Mouse (Mus musculus) layer of hippocampus, postnatal 36 days (tissue): ENCODE measurements around the gene Atp6v1g2. TPM values are rescaled to one million over a fixed set of nuclear protein-coding genes. Genes with fewer than 3 reads are reported as not detected.

ENCODE experiments used
- DNase-seq, 2 experiments: peaks; one replicate each; pipeline ENCODE4 v3.0.0; 2022
- total RNA-seq, 2 experiments: library from RNA; stranded (reverse); gene quantifications; 2 replicates each; pipeline ENCODE4 v1.2.3; 2021

The Atp6v1g2 gene
- total RNA-seq: 100 to 1,000 TPM; 602 to 647 TPM

DNA sequence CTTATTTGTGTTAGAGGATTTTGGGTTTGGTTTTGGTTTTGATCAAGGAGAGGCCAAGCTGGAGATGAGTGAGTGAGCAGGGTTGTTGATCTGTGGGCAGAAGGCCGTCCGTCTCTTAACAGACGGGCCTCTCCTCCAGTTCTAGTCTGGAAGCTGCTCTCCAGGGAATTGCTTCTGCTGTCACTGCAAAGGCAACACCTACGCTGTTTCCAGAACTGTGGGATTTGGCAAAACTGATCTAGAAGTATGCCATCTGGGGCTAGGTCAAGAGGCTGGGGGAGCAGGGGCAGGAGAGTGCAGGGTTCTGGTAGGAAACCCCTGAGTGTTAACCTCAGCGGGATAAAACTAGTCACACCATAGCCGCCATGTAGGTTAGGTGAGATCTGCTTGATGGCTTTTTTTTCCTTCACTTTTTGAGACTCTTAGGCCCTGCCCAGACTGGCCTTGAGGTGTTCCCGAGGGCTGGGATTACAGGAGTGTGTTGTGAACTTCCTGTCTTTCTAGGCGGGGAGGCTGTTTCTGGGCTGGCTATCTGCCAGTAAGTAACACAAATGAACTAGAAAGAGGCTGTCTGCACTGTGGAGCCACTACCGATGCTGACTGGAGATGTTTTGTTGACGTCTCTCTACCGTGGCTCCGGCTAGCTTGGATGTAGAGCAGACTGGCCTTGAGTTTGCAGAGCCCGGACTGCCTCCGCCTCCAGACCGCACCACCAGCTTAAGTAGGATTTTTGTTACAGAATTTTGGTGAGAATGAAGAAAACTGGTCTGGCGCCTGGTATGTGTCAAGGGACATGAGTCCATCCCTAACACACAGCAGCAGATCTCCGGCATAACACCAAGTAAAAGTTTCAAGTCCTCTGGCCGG is at the start of gene Atp6v1g2:
Atp6v1g2 (plus strand) TSS at position 547 of the 867 bp plus-strand sequence.
- DNase-seq: no peak

DNA sequence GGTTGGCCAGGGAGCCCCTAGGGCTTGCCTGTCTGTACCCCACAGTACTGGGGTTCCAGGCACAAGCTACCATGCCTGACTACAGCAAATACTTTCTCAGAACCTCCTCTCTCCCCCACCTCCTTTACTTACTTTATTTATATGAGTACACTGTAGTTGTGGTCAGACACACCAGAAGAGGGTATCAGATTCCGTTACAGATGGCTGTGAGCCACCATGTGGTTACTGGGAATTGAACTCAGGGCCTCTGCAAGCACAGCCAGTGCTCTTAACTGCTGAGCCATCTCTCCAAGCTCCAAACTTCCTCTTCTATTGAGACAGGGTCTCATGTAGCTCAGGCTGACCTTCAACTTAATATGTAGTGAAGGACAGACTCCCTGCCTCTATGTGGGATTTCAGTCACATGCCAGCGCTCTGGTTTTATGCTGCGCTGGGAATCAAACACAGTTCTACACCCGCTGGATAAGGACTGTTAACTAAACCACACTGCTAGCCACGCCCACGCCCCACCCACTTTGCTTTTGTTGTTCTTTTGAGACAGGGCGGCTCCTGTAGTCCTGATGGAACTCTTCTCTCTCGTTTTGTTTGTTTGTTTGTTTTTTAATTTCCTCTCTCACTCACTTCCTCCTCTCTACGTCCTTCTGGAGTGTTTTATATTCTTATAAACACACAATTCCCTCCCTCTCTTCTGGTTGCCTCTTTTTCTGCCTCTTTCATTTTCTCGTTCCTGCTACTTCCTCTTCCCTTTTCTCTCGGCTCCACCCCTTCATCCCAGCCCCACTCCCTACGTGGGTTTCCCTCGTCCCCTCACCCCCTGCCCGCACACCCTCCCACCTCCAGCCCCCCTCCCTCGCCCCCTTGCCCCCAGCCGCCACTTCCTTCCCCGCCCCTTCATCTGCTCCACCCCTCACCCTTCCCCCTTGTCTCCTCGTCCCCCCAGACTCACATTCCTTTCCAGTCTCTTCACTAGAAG is 47.5 kb upstream of the Atp6v1g2 start:
- DNase-seq: no peak

DNA sequence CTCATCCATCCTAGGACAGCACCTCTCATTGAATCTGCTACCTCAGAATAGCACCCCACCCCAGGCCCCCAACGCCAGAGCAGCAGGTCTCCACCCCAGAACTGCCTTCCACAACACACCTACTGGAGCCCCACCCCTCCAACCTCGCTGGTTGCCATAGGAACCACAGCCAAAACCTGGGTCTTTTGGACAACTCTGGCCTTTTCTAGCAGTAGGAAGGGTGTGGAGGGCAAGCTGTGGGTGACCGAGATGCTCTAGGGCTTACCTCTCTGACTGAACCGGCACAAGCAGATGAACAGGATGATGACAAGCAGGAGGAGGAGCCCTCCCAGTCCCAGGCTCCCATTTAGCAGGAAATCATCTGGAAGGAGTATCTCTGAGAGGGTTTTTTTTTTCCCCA is 46.8 kb upstream of the Atp6v1g2 start:
- no peak for DNase-seq

DNA sequence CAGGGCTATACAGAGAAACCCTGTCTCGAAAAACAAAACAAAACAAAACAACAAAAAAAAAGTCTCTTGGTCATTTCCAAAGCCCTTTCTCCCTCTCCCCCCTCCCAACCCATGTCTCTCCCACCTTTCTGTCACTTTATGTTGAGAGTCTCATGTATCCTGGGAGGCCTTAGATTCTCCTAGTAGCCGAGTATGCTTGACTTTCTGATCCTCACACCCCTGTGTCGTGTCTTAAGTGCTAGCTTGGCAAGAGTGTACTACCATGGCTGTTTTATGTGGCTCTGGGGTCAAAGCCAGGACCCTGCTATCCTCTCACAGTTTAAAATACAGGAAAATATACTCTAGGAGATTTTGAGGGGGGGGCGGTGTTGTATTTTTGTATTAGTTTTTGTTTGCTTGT is 46.1 kb upstream of the Atp6v1g2 start:
- DNase-seq: no peak

DNA sequence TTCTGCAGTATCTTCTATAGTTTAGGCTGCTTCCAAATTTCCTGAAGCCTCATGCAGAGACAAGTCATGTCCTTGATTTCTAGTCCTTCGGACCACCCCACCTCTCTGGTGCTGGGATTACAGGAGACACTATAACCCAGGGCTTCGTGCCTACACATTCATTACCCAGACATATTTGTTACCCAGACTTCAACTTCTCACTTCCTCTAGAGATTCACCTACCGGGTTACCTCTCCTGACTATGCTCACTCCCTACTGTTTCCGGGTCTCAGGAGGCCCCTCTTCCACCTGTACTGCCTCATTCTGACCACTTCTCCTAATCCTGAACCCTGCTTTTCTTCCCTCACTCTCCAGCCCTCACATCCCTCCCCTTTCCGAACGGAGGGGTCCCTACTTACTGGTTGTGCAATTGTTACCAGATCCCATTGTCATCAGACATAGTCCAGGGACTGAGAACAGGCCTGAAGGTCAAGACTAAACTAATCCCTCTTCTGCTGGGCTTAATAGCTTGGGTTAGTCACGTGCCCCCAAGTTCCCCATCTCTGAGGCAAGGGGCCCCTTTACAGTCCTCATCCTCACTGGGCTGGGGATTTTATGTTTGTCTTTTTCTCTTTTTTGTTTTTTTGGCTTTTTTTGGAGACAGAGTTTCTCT is 45.4 kb upstream of the Atp6v1g2 start, which contains the start of gene Lst1:
Lst1 (minus strand) TSS at position 481 of the 652 bp plus-strand sequence.
- DNase-seq: no peak

DNA sequence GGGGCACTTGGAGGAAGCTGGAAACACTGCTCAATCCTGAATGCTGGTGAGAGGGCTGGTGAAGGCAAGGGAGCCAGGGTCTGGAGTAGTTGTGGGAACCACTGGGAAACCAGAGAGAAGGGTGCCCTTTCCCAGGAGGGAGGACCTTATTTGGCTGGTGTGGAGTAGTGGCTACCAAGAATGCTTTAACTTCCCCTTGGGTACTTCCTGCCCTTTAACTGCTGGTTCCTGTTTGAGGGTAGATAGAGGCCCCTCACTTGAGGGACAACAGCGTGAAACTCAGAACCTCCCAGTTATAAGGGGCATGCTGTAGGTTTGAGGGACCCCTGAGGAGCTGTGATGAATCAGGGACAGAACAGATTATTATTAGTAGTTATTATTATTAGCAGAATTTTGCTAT is 44.3 kb upstream of the Atp6v1g2 start:
- DNase-seq: no peak

DNA sequence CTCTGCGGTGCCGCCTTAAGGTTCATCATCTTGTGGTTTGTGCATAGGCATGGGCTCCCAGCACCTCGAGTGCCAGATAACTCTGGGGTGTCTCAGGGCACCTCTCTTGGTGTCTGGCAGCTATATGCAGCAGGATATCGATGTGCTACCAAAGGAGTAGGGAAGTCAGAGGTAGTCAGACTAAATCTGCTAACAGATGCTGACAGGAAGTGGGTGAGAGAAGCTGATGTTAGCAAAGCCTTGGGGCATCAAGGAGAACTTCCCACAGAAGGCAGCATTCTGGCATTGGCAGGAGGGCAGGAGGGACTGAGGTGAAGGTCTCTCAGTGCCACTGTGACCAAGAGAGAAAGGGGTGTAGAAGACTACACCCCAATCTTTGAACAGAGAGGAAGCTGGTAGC is 43.4 kb upstream of the Atp6v1g2 start:
- no peak for DNase-seq

DNA sequence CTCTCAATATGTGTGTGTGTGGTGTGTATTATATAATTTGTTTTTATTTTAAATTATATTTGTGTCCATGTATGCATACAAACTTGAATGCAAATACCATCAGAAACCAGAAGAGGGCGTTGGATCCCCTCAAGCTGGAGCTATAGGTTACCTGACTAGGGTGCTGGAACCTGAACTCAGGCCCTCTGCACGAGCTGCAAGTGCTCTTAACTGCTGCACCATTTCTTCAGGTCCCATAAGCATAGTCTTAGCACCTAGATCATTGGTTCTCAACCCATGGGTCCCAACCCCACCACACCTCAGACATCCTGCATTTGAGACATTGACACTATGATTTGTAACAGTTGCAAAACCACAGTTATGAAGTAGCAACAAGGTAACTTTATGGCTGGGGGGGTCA is 41.7 kb upstream of the Atp6v1g2 start:
- no peak for DNase-seq

DNA sequence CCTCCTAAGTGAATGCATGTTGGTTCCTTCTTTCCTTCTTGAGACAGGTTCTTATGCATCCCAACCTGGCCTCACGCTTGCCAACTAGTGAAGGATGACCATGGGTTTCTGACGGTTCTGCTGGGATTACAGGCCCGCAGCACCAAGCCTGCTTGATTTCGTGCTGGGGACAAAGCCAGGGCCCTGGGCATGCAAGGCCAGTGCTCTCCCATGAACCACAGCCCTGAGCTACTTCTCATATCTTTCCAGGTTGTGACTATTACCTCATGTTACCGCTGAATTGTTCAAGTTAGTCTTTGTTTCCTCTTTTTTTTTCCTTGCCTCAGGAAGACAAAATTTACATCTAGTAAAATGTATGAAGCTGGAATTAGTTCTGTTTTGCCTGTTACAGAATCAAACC is 40.5 kb upstream of the Atp6v1g2 start:
- DNase-seq: no peak

DNA sequence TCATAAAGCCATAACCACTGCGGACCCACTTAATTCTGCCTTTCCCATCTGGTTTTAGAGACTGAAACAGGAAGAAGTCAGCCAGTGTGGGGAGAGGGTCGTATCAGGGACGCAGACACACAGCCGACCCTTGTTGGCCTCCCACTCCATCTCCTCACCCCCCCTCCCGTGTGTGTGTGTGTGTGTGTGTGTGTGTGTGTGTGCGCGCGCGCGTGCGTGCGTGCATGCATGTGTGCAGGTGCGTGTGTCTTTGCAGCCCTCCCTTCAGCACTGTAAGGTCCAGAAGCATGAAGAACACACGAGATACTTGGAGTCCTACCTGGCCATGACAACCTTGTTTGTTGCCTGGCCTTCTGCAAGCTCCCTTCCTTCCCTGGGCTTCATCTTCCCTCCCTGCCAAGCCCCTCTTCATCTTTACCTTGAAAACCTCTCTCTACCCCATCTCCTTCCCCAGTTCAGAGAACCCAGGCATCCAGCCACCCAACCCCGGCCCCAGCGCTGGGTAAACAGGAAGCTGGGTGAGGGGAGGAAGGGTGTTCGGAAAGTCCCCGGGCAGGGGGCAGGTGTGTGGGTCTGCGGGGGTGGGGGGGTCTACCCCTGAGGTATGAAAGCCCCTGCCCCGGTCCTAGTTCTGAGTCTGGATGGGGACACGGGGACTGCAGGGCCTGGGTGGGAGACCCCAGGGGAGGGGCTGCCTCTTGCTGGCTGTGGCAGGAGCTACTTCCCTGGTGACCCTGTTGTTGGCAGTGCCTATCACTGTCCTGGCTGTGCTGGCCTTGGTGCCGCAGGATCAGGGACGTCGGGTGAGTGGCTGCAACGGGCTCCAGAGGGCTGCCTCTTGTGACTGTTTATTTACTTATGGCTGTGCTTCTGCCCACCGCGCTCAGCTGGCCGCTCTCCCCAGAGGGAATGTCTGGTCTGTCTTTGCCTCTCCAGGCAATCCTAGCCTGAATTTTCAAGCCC is 39.3 kb upstream of the Atp6v1g2 start, which contains the start of gene Ltb:
Ltb (plus strand) TSS at position 559 of the 963 bp plus-strand sequence.
- no peak for DNase-seq

DNA sequence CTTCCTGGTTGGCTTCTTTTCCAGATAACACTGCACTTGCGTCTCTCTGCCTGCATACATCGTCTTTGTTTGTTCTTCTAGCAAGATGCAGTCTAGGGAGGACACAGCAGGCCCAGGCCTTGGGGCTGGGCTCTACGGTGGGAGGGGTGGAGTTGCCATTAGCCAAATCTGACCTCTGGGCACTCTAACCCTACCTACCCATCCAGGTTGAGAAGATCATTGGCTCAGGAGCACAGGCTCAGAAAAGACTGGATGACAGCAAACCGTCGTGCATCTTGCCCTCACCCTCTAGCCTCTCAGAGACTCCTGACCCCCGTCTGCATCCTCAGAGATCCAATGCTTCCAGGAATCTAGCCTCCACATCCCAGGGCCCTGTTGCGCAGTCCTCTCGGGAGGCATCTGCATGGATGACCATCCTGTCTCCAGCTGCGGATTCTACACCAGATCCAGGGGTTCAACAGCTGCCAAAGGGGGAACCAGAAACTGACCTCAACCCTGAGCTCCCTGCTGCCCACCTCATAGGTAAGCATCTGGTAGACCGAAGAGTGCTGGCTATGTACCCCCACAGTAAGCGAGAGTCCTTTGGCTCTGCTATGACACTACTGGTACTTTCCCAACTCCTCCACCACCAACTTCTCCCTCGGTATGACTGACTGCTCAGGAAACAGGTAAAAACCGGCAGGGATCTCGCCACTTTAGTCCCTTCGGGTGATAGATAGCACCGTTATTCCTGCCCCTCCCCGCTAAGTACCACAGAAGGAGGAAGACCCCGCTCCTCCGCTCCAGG is 38.4 kb upstream of the Atp6v1g2 start:
- no peak for DNase-seq

DNA sequence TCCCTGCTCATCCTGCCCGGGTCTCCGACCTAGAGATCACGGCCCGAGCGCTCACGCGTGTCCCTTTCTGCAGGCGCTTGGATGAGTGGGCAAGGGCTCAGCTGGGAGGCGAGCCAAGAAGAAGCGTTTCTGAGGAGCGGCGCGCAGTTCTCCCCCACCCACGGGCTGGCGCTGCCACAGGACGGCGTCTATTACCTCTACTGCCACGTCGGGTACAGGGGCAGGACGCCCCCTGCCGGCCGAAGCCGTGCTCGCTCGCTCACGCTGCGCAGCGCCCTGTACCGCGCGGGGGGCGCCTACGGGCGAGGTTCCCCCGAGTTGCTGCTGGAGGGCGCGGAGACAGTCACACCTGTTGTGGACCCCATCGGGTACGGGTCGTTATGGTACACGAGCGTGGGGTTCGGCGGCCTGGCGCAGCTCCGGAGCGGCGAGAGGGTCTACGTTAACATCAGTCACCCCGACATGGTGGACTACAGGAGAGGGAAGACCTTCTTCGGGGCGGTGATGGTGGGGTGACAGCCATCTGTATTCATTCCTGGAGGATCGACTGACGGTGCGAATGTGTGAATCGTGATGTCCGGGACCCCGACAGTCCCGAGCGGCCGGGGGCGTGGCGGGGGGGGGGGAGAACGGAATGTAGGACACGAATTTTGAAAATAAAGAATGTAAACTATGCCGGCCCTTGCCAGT is 37.7 kb upstream of the Atp6v1g2 start:
- peak; percentile 67 to 74 for DNase-seq

DNA sequence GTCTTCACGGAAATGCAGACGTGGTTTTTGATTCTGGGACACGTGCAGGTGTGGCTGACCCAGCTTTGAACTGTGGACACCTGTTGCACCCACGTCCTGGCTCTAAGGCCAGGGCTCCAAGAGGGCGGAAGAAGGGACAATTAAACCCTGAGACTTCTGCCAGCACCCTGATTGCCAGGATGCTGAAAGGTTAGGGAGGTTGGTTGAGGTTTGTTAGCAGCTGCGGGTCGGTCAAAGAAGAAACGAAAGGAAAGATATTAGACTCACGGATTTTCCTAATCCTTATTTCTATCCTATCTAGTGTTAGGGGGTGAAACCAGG is 37.2 kb upstream of the Atp6v1g2 start:
- no peak for DNase-seq

DNA sequence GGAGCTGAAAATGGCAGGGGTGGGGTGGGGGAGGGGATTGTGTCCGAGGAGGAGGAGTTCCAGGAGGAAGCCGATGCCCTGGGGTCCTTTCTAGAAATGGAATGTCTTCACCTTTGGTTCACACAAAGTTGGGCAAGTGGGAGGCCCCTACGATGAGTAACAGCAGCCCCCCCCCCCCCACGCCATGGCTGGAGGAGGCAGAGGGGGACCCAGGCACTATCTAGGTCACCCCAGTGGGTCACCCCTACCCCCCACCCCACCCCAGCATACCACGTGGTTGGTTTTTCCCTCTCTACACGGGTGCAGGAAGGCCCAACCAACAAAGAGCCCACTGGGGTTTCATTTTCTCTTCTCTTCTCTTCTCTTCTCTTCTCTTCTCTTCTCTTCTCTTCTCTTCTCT is 36.3 kb upstream of the Atp6v1g2 start:
- no peak for DNase-seq

DNA sequence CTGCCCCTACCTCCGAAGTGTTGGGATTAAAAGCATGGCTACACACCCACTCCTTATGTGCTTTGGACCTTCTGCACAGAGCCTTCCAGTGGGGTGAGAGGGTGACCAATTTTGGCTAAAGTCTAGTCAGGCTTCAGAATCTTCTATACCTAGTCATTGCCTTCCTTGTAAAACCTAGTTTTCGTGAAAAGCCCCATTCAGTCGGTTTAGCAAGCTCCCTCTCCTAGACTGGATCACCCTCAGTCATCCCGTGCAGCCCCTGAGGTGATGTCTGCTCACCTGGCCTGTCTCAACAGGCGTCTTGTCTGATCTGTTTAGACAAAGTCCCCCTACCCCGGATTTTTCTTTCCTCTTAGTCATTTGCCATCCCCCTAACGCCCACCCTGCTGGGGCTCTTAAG is 35.4 kb upstream of the Atp6v1g2 start:
- no peak for DNase-seq

DNA sequence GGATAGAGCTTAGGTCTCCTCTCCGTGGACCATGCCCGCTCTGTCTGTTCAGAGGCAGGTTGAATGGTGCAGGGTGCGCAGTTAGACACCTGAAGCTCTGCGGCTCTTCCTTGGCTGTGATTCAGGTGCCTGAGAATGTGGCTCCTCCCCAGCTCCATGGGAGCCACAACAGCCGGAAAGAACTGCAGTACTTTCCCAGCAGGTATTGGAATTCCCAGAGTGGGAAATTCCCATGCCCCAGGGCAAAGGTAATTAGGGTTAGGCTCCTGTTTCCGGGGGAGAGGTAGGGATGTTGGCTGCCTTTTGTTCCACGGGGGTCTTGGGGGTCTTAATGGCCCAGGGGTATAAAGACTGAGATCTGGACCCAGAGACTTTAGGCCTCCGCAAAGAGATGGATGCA is 34.5 kb upstream of the Atp6v1g2 start:
- no peak for DNase-seq

DNA sequence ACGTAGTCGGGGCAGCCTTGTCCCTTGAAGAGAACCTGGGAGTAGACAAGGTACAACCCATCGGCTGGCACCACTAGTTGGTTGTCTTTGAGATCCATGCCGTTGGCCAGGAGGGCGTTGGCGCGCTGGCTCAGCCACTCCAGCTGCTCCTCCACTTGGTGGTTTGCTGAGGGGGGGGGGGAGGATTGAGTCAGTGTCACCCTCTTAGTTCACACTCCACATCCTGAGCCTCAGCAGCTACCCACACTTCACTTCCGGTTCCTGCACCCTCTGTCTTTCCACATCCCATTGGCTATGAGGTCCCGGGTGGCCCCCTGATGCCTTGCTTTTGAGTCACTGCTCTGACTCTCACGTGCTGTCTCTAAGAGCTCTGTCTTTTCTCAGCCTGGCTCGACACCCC is 33.1 kb upstream of the Atp6v1g2 start:
- DNase-seq: no peak

DNA sequence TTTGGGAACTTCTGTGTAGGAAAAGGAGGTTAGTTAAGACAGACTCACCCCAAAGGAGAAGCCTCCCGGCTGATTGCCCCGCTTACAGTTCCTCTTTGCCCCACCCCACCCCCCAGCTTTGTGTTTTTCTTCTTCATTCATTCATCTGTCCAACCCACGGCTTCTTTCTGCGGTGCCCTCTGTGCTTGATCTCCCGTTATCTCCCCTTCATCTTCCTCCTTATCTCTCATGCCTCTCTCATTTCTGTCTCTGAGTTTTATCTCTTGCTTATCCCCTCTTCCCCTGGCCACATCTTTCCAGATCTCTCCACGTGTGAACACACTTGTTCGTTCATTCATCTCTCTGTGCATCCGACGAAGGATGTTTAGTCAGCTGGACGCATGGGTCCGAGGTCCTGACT is 32.3 kb upstream of the Atp6v1g2 start:
- no peak for DNase-seq

DNA sequence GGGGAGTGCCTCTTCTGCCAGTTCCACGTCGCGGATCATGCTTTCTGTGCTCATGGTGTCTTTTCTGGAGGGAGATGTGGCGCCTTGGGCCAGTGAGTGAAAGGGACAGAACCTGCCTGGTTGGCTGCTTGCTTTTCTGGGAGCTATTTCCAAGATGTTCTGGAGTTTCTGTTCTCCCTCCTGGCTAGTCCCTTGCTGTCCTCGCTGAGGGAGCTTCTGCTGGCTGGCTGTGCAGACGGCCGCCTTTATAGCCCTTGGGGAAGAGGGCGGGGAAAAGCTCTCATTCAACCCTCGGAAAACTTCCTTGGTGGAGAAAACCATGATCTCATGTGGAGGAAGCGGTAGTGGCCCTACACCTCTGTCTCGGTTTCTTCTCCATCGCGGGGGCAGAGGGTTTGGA is 31.7 kb upstream of the Atp6v1g2 start, which contains the start of gene Tnf:
Tnf (minus strand) TSS at position 221 of the 400 bp plus-strand sequence.
- no peak for DNase-seq

DNA sequence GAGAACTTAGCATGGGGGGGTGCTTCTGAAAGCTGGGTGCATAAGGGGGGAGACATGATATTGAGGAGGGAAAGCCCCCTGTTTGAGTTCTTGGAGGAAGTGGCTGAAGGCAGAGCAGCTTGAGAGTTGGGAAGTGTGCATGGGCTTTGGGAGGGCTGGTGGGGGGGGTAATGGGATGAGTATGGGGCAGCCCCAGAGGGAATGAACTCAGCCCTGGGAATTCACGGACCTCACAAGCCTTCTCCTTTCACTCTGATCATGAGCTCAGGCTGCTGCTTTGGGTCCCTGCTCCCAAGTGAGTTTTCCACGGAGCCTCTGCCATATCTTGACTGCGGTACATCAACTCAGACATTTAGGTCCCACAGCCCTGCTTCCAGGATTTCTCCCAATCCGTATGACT is 31.0 kb upstream of the Atp6v1g2 start:
- DNase-seq: no peak
